Mouse (Mus musculus) induced T-regulatory cell, adult 2 months (primary cell): ENCODE results near the gene Bicd1.

Experiments used
- DNase-seq: peaks from one replicate; pipeline ENCODE4 v3.0.0-alpha.2; 2012; ENCODE audit warnings: low read depth

Gene Bicd1

DNA sequence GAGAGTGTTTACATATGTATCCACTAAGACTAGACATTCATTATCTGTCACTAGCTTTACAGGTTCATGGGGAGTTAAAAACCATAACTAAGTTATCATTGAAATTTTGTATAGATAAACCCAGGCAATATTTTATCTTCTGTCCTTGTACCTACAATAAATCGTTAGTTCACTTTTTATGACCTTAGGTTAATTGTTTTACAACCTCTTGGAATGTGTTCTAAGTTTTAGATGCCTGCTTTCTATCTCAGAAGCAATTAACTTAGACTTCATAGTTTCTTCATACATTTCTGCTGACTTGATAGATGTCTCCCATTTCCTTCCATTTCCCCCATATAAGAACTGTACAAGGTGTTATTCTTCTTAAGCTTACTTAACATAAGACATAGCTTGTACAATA is 158.5 kb downstream of the Bicd1 start:
- no peak for DNase-seq

DNA sequence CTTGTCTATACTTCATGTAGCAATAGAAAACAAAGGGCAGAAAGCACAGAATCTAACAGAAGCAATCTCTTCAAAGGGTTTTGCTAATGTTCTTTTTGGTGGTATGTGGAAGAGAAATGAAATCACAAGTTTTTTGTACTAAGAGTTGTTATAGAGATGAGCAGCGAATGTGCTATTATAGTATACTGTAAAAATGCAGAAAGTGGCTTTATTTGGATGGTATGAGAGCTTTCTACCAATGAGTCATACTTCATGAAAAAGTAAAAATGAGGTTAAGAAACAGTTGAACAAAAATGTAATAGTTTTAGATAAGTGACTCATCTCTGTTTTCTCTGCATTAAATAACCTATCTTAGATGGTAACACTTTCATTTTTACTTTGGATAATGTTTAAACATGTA is 165.6 kb downstream of the Bicd1 start:
- no peak for DNase-seq

DNA sequence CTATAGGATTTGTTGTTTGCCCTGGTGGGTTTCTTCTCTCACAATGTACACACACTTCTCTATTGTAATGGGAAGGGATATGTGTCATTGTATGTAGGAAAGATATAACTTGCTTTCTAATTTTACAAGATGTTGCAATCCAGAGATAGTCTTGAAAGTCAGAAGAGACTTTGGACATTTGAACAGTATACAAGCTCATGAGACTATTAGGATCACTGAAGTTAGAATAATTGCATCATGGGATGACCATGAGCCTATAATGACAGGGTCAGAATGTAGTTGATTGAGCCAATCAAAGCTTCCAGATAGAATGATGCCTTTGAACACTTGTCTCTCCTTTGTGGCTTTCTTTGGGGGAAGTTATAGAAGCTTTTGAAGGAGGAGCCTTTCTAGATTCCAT is 171.4 kb downstream of the Bicd1 start:
- no peak for DNase-seq

DNA sequence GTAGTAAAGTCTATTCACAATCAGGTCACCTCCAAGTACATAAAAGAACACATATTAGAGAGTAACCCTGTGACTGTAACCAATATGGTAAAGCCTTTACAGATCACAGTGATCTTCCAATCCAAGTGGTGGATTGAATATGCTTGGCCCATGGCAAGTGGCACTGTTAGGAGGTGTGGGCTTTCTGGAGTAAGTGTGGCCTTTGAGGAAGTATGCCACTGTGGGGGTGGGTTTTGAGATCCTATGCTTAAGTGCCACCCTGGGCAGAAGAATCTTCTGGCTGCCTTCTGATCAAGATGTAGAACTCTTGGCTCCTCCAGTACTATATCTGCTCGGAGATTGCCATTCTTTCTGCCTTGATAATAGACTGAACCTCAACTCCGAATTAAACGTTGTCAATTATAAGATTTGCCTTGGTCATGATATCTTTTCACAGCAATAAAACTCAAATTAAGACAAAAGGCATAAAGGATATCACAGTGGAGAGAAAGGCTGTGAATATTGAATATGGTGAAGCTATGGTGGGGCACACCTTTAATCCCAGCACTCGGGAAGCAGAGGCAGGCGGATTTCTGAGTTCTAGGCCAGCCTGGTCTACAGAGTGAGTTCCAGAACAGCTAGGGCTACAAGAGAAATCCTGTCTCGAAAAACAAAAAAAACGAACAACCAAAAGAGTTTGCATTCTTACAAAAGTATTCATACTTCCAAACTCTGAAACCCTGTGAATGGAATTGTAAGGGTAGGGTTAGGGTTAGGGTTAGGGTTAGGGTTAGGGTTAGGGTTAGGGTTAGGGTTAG is 177.2 kb downstream of the Bicd1 start:
- no peak for DNase-seq
